Mouse (Mus musculus): ENCODE results near the gene Mgat5b.

Gene Mgat5b

DNA sequence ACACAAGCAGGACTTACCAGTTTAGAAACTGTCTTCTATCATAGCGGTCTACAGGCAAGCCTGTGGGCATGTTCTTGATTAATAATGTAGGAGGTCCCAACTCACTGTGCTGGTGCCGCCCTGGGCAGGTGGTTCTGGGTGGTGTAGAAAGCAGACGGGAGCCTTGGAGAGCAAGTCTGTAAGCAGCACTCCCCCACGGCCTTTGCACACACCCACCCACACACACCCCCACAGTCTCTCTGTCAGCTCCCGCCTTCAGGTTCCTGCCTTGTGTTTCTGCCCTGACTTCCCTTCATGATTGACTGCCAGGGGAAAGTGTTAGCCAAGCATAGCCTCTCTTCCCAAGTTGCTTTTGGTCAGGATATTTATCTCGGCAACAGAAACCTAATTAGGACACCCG, 1.3 kb upstream of the Mgat5b start:
- no peak for DNase-seq (ENCODE audit: extremely low read depth, low read depth, low spot score)

DNA sequence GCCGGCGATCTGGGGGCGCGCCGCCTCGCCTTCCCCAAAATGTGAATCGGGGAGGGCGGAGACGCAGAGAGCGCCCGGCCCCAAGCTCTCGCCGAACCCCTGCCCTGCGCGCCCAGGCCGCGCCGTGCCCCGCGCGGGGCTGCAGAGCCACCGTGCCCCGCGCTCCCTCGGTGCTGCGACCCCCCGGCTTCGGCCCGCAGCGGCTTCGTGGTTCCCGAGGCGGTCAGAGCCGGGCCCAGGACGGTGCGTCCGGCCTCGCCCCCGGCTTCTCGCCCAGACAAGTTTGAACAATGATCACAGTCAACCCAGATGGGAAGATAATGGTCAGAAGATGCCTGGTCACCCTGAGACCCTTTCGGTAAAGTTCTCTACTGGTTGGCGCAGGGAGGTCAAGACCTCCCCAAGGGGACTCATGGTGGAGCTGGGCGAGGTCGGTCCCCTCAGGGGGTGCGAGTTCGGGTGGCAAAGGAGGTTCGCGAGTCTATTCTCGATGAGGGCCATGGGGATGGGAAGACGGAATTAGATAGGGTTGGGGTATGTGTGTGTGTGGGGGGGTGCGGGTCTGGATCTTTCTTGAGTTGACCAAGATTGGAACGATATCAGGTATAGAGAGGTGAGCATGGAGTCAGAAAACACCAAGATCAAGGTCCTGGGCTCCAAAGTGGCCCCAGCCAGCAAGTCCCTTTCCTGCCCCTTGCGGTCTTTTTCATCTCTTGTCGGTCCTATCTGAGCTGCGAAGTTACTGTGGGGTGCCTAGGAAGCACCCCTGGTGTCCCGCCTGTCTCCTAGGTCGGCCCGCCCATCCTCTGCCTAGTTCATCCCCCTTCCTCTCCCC, 740 bp downstream of the Mgat5b start:
- no peak for DNase-seq (ENCODE audit: extremely low read depth, low read depth, low spot score)

DNA sequence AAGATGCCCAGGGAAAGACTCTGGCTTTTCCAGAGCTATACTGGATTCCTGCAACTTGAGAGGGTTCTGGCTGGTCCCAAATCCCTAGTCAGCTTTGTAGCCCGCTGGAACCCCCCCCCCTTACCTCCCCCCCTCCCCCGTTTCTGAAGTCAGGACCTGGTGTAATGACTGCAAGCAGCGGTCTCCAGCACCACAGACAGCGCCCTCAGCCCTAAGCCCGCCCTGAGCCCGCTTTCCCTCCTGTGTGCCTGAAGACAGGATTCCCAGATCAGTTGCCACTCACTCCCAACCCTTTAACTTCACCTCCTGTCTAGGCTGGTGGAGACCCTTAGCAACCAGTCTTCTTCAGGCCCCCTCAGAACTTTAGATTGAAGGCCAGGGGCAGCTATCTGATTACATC, 2.1 kb downstream of the Mgat5b start:
- DNase-seq (ENCODE audit: extremely low read depth, low read depth, low spot score) = no peak

DNA sequence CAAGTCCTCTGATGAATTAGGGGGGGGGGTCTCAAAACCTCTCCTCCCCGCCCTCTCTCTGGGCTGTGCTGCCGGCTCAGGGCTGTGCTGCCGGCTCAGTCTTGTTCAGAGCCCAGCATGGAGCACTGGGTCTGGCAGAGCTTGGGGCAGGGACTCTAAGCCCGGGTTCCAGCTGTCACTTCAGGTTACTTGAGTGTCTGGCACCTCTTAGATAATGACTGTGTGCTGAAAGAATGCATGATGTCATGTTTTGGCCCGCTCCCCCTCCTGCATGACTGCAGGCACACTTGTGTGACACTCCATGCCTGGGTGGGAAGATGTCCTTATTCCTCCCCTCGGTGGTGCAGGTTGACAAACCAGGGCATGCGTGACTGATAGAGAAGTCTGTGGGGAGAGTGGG, 3.4 kb downstream of the Mgat5b start:
- no peak for DNase-seq (ENCODE audit: extremely low read depth, low read depth, low spot score)

DNA sequence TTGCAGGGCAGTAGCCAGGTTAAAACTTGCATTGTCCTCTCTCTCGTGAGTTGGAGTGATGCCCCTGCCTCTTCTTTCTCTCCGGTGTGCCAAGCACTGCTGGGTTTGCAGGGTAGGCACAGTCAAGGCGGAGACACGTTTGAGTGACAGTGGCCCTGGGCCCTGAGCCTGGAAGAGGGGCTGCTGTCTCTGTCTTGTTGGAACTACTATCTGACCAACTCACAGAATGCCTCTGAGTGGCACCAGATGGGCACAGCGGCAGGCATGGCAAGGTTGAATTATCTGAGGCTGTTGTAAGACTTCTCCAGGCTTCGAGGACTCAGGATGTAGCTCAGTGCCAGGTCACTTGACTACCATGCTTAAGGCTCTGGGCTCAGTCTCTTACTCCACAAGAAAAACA, 9.4 kb downstream of the Mgat5b start:
- no peak for DNase-seq (ENCODE audit: extremely low read depth, low read depth, low spot score)

DNA sequence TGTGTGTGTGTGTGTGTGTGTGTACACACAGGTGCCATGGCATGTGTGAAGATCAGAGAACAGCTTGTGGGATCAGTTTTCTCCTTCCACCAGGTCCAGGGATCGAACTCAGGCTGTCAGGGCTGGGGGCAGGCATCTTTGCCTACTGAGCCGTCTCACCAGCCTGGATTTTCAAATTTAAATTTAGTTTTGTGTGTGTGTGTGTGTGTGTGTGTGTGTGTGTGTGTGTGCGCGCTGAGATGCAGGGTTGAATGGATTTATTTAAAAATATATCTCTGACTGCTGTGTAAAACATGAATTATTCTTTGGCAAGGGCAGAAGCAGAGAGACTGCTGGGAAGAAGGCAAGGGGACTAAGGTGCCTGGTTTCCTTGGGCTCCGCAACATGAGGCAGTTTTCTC, 16.2 kb downstream of the Mgat5b start:
- no peak for DNase-seq (ENCODE audit: extremely low read depth, low read depth, low spot score)

DNA sequence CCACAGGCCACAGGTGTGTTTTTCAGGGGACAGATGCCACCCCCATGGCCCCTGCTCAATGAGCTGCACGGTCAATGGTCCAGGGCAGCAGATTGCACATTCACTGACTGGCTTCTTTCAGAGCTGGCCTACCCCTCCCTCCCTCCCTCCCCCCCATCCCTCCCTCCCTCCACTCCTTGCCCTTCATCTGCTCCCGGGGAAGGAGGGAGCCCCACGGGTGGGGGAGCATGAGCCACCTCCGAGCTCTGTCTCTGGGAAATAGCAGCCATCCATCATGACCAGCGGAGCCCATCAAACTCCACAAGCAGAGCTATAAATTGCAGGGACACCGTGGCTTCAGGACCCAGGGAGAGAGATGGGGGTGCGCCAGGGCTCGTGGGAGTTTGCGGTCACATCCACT, 16.7 kb downstream of the Mgat5b start:
- DNase-seq (ENCODE audit: extremely low read depth, low read depth, low spot score) = no peak

DNA sequence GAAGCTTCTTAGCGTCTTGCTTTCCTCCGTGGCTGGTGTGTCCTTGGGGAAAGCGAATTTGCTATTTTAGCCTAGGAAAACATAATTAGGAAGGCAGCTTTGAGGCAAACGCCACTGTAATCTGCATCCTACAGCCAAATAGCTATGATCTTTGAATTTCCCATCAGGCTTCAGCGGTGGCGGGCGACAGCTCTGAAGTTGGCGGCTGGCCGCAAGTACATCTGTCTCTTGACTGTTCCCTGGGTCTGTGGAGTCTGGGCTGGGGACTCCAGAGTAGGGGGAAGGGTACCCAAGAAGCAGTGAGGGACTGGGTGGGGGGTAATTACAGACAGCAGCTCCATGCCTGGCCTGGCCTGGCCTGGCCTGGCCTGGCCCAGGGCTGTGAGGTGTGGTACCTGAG, 17.3 kb downstream of the Mgat5b start:
- DNase-seq (ENCODE audit: extremely low read depth, low read depth, low spot score) = no peak

DNA sequence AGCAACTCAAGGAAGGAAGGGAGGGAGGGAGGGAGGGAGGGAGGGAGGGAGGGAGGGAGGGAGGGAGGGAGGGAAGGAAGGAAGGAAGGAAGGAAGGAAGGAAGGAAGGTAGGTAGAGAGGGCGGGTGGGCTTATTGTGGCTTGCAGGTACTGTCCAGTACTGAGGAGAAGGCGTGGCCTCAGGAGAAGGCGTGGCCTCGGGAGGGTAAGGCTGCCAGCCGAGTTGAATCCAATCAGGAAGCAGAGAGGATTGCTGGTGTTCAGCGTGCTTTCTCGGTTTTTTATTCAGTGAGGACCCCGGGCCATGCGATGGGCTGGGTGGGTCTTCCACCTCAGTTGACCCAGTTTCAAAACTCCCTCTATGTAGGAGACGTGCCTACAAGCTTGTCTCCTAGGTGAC, 18.5 kb downstream of the Mgat5b start:
- DNase-seq (ENCODE audit: extremely low read depth, low read depth, low spot score) = no peak

DNA sequence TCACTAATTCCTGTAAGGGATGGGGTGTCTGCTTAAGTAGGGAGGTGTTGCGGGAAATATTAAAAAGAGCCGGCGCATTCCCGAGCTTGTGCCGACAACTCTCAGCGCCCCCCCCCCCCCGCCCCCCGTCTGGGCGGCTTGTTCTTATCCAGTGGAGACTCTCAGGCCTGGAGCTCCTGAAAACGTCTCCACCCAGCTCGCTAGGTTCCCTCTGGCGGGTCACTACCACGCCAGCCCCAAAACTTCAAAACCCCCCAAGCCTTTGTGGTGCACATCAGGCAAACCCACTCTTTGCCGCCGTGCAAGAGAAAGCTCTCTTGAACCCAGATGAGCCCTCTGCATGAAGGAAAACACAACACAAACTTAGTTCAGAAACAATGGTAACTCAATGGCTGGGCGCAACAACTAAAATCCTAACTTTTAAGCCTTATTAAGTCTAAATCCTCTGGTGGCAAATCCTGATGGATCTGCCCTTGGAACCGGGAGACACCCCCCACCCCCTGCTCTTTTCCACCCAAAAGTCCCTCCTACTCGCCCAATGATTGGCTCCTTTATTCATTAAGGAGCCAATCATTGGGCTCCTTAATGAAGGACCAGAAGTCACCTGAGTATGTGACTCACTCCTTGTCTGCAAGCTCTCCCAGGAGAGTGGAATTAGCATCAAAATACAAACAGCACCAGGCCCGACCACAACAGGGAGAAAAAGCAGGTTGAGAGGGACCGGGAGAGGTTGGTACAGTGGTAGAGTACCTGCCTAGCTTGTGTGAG, 21.6 kb downstream of the Mgat5b start:
- DNase-seq (ENCODE audit: extremely low read depth, low read depth, low spot score) = no peak

DNA sequence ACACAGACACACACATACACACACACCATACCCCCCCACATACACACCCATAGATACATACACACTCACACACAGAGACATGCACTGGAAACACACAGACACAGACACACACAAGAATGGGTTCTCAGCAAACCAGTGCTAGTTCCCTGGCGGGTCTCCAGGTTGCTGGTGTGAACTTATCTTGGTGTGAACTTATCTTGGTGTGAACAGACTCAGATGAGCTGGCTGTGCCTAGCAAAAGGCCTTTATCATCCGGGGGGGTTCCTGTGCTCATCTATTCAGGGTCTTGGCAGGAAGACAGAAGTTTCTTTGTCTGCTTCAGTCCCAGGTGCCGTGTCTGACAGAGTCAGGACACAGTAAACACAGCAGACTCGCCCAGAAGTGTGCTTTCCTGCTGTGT, 25.7 kb downstream of the Mgat5b start:
- no peak for DNase-seq (ENCODE audit: extremely low read depth, low read depth, low spot score)

DNA sequence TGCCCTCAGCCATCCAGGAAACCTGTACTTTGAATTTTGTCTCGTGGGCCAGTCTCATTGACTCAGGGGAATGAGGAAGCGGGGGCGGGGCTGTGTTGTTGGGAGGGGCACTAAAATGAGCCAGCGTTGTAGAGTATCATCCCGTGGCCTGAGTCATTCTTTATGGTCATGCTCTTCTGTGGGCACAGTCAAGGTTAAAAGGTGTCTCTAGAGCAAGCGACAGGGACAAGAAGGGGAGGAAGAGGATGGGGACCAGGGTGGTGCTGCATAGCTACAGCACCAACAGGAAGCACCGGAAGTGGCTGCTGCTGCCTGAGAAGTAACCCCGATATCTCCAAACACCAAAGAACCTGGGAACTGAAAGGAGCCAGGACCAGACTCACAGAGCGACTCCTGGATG, 31.2 kb downstream of the Mgat5b start:
- no peak for DNase-seq (ENCODE audit: extremely low read depth, low read depth, low spot score)

DNA sequence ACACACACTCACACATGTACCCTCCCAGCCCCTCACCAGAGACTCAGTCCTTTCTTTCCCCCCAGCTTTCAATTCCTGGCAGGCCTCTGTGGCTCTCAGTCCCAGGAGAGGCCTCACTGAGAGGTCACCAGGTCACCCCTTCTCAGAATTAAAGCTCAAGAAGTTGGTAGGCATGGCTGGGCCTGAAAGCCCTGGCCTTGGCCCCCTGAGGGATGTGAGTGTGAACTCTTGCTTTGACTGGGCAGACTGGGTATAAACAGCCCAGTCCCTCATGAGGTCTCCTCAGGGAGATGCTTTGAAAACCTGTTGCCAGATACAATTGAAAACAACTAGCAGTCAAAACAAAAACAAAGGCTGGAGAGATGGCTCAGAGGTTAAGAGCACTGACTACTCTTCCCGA, 32.8 kb downstream of the Mgat5b start:
- DNase-seq (ENCODE audit: extremely low read depth, low read depth, low spot score) = no peak

DNA sequence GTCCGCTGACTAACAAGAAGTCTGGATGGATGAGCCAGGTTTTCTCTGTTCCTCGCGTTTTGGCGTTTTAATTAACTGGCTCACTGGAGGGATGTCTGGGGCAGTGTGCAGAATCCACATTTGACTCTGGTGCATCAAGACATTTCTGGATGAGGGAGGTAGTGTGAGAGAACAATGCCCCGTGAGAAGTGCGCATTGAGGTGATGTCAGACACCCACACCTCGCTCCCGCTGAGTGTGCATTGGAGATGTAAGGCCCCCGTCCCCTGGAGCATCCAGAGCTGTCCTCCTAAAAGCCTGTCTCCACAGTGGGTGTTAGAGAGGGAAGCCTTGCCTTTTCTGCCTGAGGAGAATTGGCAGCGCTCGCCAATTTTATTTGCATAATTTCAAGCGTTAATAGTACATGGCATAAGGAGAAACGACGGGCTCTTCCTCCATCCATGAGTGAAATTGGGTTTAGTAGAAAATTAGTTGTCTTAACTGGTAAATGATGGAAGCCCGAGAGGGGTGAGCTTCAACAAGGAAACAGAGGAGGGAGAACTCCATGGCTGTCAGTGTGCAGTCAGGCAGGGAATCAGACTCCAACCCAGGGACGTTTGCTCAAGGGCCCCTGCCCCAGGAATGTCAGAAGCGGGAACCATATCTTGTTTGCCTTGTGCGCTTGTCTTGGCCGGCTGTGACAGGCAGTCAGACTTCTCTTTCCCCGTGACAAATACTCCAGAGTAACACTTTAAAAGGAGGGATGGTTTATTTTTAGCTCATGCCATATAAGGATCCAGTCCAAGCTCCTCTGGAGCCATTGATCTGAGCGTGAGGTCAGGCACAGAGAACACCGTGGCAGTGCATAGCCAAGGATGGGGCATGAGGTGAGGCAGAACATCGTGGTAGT, 35.8 kb downstream of the Mgat5b start:
- DNase-seq (ENCODE audit: extremely low read depth, low read depth, low spot score) = no peak

DNA sequence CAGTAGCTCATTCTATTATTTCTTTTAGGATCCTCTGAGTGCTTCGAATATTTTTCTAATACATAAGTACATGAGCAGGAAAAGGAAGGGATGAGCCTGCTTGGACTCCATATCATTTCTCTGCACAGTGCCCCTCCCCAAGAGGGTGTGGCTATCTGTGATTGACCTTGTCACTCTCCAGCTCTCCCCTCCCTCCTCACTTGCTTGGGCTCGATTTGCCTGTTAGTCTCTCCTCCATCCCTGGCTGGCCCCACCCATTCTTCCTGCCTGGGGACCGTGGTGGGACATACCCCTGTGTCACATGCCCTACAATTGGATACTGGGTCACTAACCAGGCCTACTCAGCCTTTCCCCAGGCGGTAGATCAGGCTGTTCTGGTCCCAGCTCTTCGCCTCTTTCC, 39.9 kb downstream of the Mgat5b start:
- DNase-seq (ENCODE audit: extremely low read depth, low read depth, low spot score) = no peak

DNA sequence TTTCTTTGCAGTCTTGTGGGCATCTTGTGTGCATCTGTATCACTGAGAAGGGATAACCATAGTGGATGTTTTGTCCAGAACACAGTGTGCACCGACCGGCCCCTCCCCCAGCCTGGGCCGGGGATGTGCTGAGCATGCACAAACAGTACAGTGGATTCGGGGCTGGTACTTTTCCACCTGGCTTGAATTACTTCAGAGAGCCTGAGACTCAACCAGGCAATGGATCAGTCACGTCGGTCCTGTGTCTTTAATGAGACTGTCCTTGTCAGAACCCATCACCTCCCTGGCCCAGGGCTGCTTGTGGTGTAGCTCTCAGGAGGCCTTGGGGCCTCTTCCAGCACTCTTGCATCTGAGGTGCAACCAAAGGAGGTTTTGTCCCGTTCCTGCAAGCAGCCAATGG, 46.4 kb downstream of the Mgat5b start:
- DNase-seq (ENCODE audit: extremely low read depth, low read depth, low spot score) = no peak

DNA sequence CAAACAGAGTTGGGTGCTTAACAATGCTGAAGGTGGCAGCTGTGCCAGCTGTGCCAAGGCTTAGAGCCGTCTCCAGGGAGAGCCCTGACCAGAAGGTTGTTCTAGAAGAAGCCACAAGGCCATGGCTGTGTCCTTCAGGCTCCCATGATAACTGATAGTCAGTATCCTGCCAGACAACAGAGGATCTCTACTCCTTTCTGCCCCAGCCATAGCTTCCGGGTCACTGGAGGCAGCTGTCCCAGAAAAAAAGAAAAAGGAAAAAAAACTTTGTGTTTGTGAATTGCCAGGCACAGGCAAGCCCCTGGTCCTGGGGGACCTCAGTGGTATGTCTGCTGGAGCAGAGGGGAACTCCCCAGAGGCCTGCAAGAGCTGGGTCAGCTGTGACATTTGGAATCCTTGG, 47.3 kb downstream of the Mgat5b start:
- DNase-seq (ENCODE audit: extremely low read depth, low read depth, low spot score) = no peak

DNA sequence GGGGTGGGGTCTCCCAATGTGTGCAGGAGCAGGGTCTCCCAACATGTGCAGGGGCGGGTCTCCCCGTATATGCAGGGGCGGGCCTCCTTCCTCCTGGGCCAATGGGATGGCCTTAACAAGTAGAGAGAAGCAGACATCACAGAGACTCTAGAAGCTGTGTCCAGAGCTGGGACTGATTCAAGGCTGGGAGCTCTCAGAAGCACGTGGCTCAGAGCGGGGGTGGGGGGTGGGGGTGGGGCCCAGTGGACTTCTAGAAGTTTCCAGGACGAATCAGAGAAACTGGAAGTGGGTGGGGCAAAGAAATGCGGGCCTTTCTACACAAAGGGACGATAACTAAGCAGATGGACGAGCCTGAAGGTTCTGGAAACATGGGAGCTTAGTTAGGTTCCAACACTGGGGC, 49.9 kb downstream of the Mgat5b start:
- no peak for DNase-seq (ENCODE audit: extremely low read depth, low read depth, low spot score)

DNA sequence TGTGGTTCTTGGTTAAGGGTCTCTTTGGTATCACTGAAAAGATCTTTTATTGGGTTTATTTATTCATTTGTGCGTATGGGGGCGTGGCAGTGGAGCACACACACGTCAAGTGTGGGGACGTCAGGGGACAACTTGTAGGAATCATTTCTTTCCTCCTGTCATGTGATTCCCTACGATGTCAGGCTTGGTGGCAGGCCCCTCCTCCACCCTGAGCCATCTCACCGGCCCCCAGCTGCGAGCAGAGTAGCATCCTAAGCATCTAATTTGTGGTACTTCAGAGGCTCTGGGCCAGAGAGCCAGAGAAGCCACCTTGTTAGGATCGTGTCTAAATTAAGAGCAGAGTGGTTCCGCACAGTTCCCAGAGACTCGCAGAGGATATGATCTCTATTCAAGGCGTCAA, 50.8 kb downstream of the Mgat5b start:
- no peak for DNase-seq (ENCODE audit: extremely low read depth, low read depth, low spot score)

DNA sequence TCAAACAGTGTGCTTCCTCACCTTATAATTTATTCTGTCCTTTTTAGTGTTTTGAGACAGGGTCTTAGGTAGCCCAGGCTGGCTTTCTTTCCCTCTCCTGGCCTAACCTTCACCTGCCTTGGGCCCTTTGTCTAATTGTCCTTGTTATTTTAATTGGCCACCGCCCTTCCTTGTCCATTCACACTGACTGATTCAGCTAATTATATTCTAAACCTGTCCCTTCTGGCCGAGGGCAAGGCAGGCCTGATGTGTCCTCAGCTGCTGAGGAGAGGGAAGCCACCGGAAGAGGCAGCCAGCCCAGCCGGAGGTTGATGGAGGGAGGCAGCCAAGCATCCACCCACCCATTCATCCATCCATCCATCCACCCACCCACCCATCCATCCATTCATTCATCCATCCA, 52.2 kb downstream of the Mgat5b start:
- DNase-seq (ENCODE audit: extremely low read depth, low read depth, low spot score) = no peak

DNA sequence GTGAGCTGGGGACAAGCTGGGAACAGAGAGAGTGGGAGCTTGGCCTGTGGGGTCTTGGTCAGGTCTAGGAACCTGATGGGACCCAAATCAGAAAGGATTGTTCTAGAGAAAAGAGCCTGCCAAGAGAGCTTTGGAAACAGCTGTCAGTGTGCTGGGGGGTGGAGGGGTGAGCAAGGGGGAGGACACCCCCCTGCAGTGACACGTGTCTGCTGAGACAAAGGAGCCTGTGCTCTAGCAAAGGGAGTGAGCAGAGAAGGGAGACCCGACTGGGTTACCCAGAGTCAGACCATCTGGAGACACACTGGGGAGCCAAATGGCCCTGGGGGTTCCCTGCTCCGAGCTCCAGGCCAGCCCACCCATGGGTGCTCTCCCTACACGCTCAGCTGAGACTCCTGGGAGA, 54.2 kb downstream of the Mgat5b start:
- DNase-seq (ENCODE audit: extremely low read depth, low read depth, low spot score) = no peak

DNA sequence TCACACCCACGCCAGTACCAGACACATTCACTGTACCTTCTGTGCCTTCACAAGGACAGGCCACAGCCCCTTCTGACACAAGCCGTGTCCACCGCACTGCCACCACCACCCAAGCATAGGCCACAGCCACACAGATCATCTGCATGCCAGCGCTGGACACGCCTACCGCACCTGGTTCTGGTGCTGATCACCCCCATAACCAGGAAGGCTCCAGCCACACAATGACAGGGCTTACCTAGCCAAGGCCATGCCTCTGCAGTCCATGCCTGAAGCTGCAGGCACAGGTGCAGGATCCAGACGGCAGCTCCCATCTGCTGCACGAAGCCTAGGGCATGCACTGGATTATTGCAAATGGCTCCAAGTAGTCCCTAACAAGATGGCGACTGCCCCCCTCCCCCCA, 54.8 kb downstream of the Mgat5b start:
- no peak for DNase-seq (ENCODE audit: extremely low read depth, low read depth, low spot score)
